Mouse (Mus musculus) heart, adult 2 months (tissue): ENCODE measurements around the gene Clcnka.

Source experiments
- CTCF ChIP-seq: fragments of 200-600 bp; IDR thresholded peaks from 2 replicates; pipeline ENCODE4 v1.8.1; 2022; ENCODE audit warnings: antibody characterized with exemption, mild to moderate bottlenecking, moderate library complexity
- EP300 ChIP-seq: fragments of 200-500 bp; IDR thresholded peaks from 2 replicates; pipeline ENCODE4 v1.6.1; 2011; ENCODE audit warnings: low read depth, low read length, control low read depth; ENCODE audit not compliant: insufficient read depth
- POLR2A ChIP-seq: fragments of 200-500 bp; IDR thresholded peaks from 2 replicates; pipeline ENCODE4 v1.6.1; 2011; ENCODE audit warnings: mild to moderate bottlenecking, low read depth, low read length, control low read depth; ENCODE audit not compliant: insufficient read depth

GRCm38 (mm10) chr4:141391293-141391692, 7.2 kb downstream of the Clcnka start:
- TF ChIP-seq CTCF, result no peak
- TF ChIP-seq POLR2A, result no peak
- TF ChIP-seq EP300, result no peak
